Mouse (Mus musculus) adrenal gland, postnatal 10 days (tissue): ENCODE measurements around the gene Rnf186. TPM values are rescaled to one million over a fixed set of nuclear protein-coding genes. Genes with fewer than 3 reads are reported as not detected.
A peak's percentile ranks its signal among the peaks of the same experiment; 100 is the strongest.

Experiments
- DNase-seq: peaks from one replicate; pipeline ENCODE4 v3.0.0; 2021; ENCODE audit warnings: mixed read lengths
- total RNA-seq, 2 experiments: library from RNA; stranded (reverse); gene quantifications; 2 replicates each; pipeline ENCODE4 v1.2.3; 2021

Rnf186 gene
- total RNA-seq, 2 experiments from 2014 or later, result not detected

- DNase-seq, result peak; percentile 32
Observed at GRCm38 (mm10) chr4:139013281-139013680, 46.4 kb downstream of the Rnf186 start.

DNA sequence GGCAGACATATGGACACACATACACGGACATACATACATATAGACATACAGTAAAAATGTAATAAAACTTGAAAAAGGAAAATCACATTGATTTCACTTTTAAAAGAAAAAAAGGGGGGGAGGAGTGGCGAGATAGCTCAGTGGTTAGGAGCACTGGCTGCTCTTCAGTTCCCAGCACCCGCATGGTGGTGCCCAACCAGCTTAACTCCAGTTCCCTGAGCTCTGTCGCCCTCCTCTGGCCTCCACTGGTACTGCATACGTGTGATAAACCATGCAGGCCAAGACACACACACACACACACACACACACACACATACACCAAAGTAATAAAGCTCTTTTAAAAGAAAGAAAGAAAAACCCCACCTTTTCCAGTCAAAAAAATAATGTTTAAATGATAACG, 47.9 kb downstream of the Rnf186 start:
- DNase-seq, result no peak

Other genes with a start within 250 kb of the Rnf186 start
- gene Pla2g2c, start 242.3 kb upstream of the Rnf186 start, total RNA-seq, result not detected
- gene Ubxn10, start 229.9 kb upstream of the Rnf186 start, total RNA-seq, result under 1 TPM; 0.72 to 0.76 TPM
- gene Pla2g2f, start 209.5 kb upstream of the Rnf186 start, total RNA-seq, result 1 to 10 TPM; 8.9 to 9.0 TPM
- 1 to 10 TPM; 2.9 to 3.7 TPM for gene Pla2g2d, start 191.4 kb upstream of the Rnf186 start, total RNA-seq
- 10 to 100 TPM in 1 of 2 experiments, 1 to 10 TPM in 1; 9.8 to 15.0 TPM for gene Pla2g5, start 103.6 kb upstream of the Rnf186 start, total RNA-seq
- gene Gm13030, start 93.1 kb upstream of the Rnf186 start, total RNA-seq, result not detected
- 1 to 10 TPM; 1.1 to 4.1 TPM for gene Pla2g2e, start 89.2 kb upstream of the Rnf186 start, total RNA-seq
- 1 to 10 TPM; 7.1 to 8.2 TPM for gene Otud3, start 53.2 kb upstream of the Rnf186 start, total RNA-seq
- 10 to 100 TPM; 14.7 to 15.0 TPM for gene Tmco4, start 5.8 kb downstream of the Rnf186 start, total RNA-seq
- under 1 TPM in 1 of 2 experiments, not detected in 1; 0.45 TPM for gene Htr6, start 108.5 kb downstream of the Rnf186 start, total RNA-seq
- gene Nbl1, start 125.9 kb downstream of the Rnf186 start, total RNA-seq, result 10 to 100 TPM; 39.7 to 40.9 TPM
- gene Minos1, start 164.0 kb downstream of the Rnf186 start, total RNA-seq, result 100 to 1,000 TPM; 572 to 632 TPM
- 100 to 1,000 TPM; 323 to 342 TPM for gene Capzb, start 225.8 kb downstream of the Rnf186 start, total RNA-seq